ENCODE assay signal across 18 mouse cellular contexts in the genomic region with DNA sequence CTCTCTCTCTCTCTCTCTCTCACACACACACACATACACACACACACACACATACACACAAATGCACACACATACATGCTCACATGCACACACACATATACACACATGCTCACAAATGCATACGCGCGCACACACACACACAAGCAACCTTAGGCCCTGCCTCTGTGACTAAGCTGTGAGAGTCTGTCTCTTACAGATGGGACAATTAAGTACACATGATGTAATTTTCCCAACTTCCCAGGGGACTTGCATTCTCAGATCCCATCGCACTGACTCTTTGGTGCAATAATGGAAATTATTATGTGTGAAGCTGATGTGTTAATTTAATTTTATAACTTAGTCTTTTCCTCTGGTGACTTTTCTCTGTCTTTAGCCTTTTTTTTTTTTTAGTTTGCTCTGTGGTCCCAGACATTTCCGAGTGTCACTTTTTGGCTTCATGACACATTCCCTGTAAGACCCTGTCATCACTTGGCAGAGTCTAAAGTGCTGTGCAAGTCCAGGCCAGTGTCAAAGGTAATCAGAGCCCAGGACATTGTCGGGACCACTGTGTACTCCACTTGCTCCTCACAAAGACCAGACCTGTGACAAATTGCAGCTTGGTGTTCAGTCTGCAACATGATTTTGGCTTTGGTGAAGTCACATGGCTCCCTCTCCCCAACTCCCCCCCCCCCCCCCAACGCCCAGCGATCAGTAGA.
A peak's percentile ranks its signal among the peaks of the same experiment; 100 is the strongest.
DNase-seq lines count a peak whose midpoint lies in the region; ATAC-seq and TF ChIP-seq lines count a peak whose summit lies in the region.
"Had no signal": no experiment of that assay in that cellular context is flagged by ENCODE, and none has a peak within 500 bp of the region (broad histone marks: within the 10 kb centered on the region; RNA-seq: fewer than 3 reads in every experiment).

No protein-coding gene starts in this region.

- no peak overlapping the region for H3K4me2 ChIP-seq in hindbrain, embryonic 14.5 days (replicated peaks)
- H3K4me2 ChIP-seq in hindbrain, embryonic 16.5 days (ENCODE audit: low read length): no peak overlapping the region
- H3K4me2 ChIP-seq in midbrain, embryonic 14.5 days (ENCODE audit: low read length): no peak overlapping the region
- no peak overlapping the region for H3K4me2 ChIP-seq in midbrain, embryonic 16.5 days (ENCODE audit: low read length)
- H3K4me2 ChIP-seq: liver, embryonic 12.5 days; lung, embryonic 14.5 days had no signal

- no peak overlapping the region for H3K4me3 ChIP-seq in hindbrain, embryonic 14.5 days (replicated peaks; ENCODE audit: low read length)
- H3K4me3 ChIP-seq in hindbrain, embryonic 16.5 days (ENCODE audit: low read length): no peak overlapping the region
- H3K4me3 ChIP-seq in midbrain, embryonic 14.5 days (replicated peaks; ENCODE audit: low read depth, low read length): no peak overlapping the region
- no peak overlapping the region for H3K4me3 ChIP-seq in midbrain, embryonic 16.5 days (ENCODE audit: low read depth, low read length)
- H3K4me3 ChIP-seq: heart, adult 2 months; liver, embryonic 12.5 days; megakaryocyte, embryonic 14.5 days had no signal

- no peak for DNase-seq in hindbrain, embryonic 14.5 days (ENCODE audit: low spot score)
- no peak for DNase-seq in midbrain, embryonic 14.5 days
- DNase-seq in brain, embryonic 14.5 days (ENCODE audit: low read depth): peak; percentile 57
- no peak for DNase-seq in adrenal gland, postnatal 14 days
- DNase-seq in urinary bladder, postnatal 14 days (ENCODE audit: low spot score): no peak
- DNase-seq: adrenal gland, adult 8-10 months; cerebellum, adult 11-12 months; heart, adult 2 months; layer of hippocampus, adult 9-11 months; lung, embryonic 14.5 days; right cerebral cortex, adult 18-20 months; spleen, adult 18-20 months; thymus, adult 2 months had no signal

- peak overlapping the region; percentile 43; the same call in 1 of the 2 replicates for H3K27ac ChIP-seq in hindbrain, embryonic 14.5 days
- H3K27ac ChIP-seq in hindbrain, embryonic 16.5 days (ENCODE audit: low read depth, low read length): no peak overlapping the region
- 0 out of 2 replicates have a peak overlapping the region, but pooled peaks have one; percentile 26 for H3K27ac ChIP-seq in midbrain, embryonic 14.5 days (replicated peaks; ENCODE audit: low read depth, low read length)
- no peak overlapping the region for H3K27ac ChIP-seq in midbrain, embryonic 16.5 days (ENCODE audit: low read length)
- H3K27ac ChIP-seq: heart, adult 2 months; liver, embryonic 12.5 days had no signal

- no peaks in the 10 kb centered on the region for H3K36me3 ChIP-seq in hindbrain, embryonic 14.5 days (replicated peaks; ENCODE audit: control insufficient read depth, insufficient read depth)
- no peaks in the 10 kb centered on the region for H3K36me3 ChIP-seq in hindbrain, embryonic 16.5 days (ENCODE audit: control insufficient read depth, insufficient read depth, low read length)
- no peaks in the 10 kb centered on the region for H3K36me3 ChIP-seq in midbrain, embryonic 14.5 days (ENCODE audit: control insufficient read depth, insufficient read depth, low read length)
- H3K36me3 ChIP-seq in midbrain, embryonic 16.5 days (ENCODE audit: control insufficient read depth, insufficient read depth, low read length): no peaks in the 10 kb centered on the region
- H3K36me3 ChIP-seq: liver, embryonic 12.5 days had no signal

- H3K9me3 ChIP-seq in hindbrain, embryonic 14.5 days (ENCODE audit: control insufficient read depth, low read length): no peaks in the 10 kb centered on the region
- H3K9me3 ChIP-seq in hindbrain, embryonic 16.5 days (ENCODE audit: control insufficient read depth, low read length): no peaks in the 10 kb centered on the region
- no peaks in the 10 kb centered on the region for H3K9me3 ChIP-seq in midbrain, embryonic 14.5 days (ENCODE audit: control insufficient read depth, low read length)
- no peaks in the 10 kb centered on the region for H3K9me3 ChIP-seq in midbrain, embryonic 16.5 days (replicated peaks; ENCODE audit: control insufficient read depth, low read length, poor library complexity, severe bottlenecking)
- H3K9me3 ChIP-seq: liver, embryonic 12.5 days; megakaryocyte, embryonic 14.5 days had no signal

- H3K4me1 ChIP-seq in hindbrain, embryonic 14.5 days (replicated peaks; ENCODE audit: control insufficient read depth, insufficient read depth, low read length): peaks cover 14% of the 10 kb centered on the region
- H3K4me1 ChIP-seq in hindbrain, embryonic 16.5 days (ENCODE audit: control insufficient read depth, insufficient read depth, low read depth, low read length): peaks cover 12% of the 10 kb centered on the region
- H3K4me1 ChIP-seq in midbrain, embryonic 14.5 days (ENCODE audit: control insufficient read depth, insufficient read depth, low read length): peaks cover 14% of the 10 kb centered on the region
- H3K4me1 ChIP-seq in midbrain, embryonic 16.5 days (ENCODE audit: control insufficient read depth, insufficient read depth, low read length): peaks cover 14% of the 10 kb centered on the region; the same call in 1 of the 2 replicates

- no peaks in the 10 kb centered on the region for H3K27me3 ChIP-seq in hindbrain, embryonic 14.5 days (ENCODE audit: control insufficient read depth, insufficient read depth, low read length)
- no peaks in the 10 kb centered on the region for H3K27me3 ChIP-seq in hindbrain, embryonic 16.5 days (replicated peaks; ENCODE audit: control insufficient read depth, insufficient read depth, low read length)
- H3K27me3 ChIP-seq in midbrain, embryonic 14.5 days (ENCODE audit: control insufficient read depth, insufficient read depth, low read length): no peaks in the 10 kb centered on the region; the same call in 1 of the 2 replicates
- no peaks in the 10 kb centered on the region for H3K27me3 ChIP-seq in midbrain, embryonic 16.5 days (ENCODE audit: control insufficient read depth, insufficient read depth, low read depth, low read length)

- H3K9ac ChIP-seq in hindbrain, embryonic 14.5 days: no peak overlapping the region
- H3K9ac ChIP-seq in hindbrain, embryonic 16.5 days (ENCODE audit: low read depth, low read length): no peak overlapping the region
- H3K9ac ChIP-seq in midbrain, embryonic 14.5 days (replicated peaks; ENCODE audit: low read length): no peak overlapping the region
- H3K9ac ChIP-seq in midbrain, embryonic 16.5 days (ENCODE audit: low read depth, low read length): no peak overlapping the region
- H3K9ac ChIP-seq: liver, embryonic 12.5 days; lung, embryonic 14.5 days had no signal

- no peak for TF ChIP-seq CTCF in brain, embryonic 14.5 days (IDR thresholded peaks at IDR 0.05; ENCODE audit: borderline replicate concordance, extremely low read depth, insufficient read depth, insufficient read length)

- no peak for TF ChIP-seq POLR2A in brain, embryonic 14.5 days (IDR thresholded peaks at IDR 0.05; ENCODE audit: borderline replicate concordance, extremely low read depth, insufficient read depth, insufficient read length, poor library complexity, severe bottlenecking)

- ATAC-seq in hindbrain, embryonic 14.5 days (ENCODE audit: low FRiP score): no peak
- no peak for ATAC-seq in hindbrain, embryonic 16.5 days
- no peak for ATAC-seq in midbrain, embryonic 14.5 days (ENCODE audit: low FRiP score, low TSS enrichment)
- no peak for ATAC-seq in midbrain, embryonic 16.5 days
- ATAC-seq: intestine, embryonic 16.5 days; liver, embryonic 12.5 days had no signal

- 70% methylated on average over 8 of the region's 8 CpGs for WGBS in hindbrain, embryonic 14.5 days
- WGBS in hindbrain, embryonic 16.5 days: 67% methylated on average over 8 of the region's 8 CpGs
- 78% methylated on average over 8 of the region's 8 CpGs for WGBS in midbrain, embryonic 14.5 days
- 74% methylated on average over 7 of the region's 8 CpGs for WGBS in midbrain, embryonic 16.5 days

Comparison
In these comparisons a context has a peak if more than half of its experiments do, and no peak if none do; other contexts are left out.
1. H3K27ac ChIP-seq: peak in hindbrain, embryonic 14.5 days (single experiment) and midbrain, embryonic 14.5 days (single experiment); none in hindbrain, embryonic 16.5 days (single experiment) and midbrain, embryonic 16.5 days (single experiment).